ENCODE assay signal across 7 mouse cellular contexts in genomic region chr7:28945416-28946270, GRCm38 (mm10). TPM values are rescaled to one million over a fixed set of nuclear protein-coding genes. Genes with fewer than 3 reads are reported as not detected.
A peak's percentile ranks its signal among the peaks of the same experiment; 100 is the strongest.
DNase-seq lines count a peak whose midpoint lies in the region; ATAC-seq and TF ChIP-seq lines count a peak whose summit lies in the region.

No protein-coding gene starts in this region.

- CTCF ChIA-PET in Patski (lab: Charles Lee) = interaction anchor here (0.8 to 1.0 kb wide), 3 partner anchors 18 to 29 kb away, joined by 3 to 5 read pairs (median 3); no protein-coding TSS in a partner anchor

- 0 out of 2 replicates have a peak overlapping the region, but pooled peaks have one; percentile 23 for H3K9ac ChIP-seq in embryonic facial prominence, embryonic 11.5 days (replicated peaks; ENCODE audit: low read length)
- peak overlapping the region; percentile 30 for H3K9ac ChIP-seq in intestine, embryonic 14.5 days (ENCODE audit: low read length)

- H3K4me1 ChIP-seq in embryonic facial prominence, embryonic 11.5 days (ENCODE audit: control insufficient read depth, insufficient read depth, low read length) = peaks cover 18% of the 10 kb centered on the region
- peaks cover 87% of the 10 kb centered on the region for H3K4me1 ChIP-seq in intestine, embryonic 14.5 days (replicated peaks; ENCODE audit: control insufficient read depth, insufficient read depth, low read length)

- no peaks in the 10 kb centered on the region for H3K27me3 ChIP-seq in Patski
- H3K27me3 ChIP-seq in embryonic facial prominence, embryonic 11.5 days (ENCODE audit: control insufficient read depth, insufficient read depth, low read length) = no peaks in the 10 kb centered on the region
- no peaks in the 10 kb centered on the region for H3K27me3 ChIP-seq in intestine, embryonic 14.5 days (replicated peaks; ENCODE audit: control insufficient read depth, insufficient read depth, low read length)

- POLR2A ChIA-PET in Patski (lab: Charles Lee) = interaction anchor here (0.7 to 2.3 kb wide), 5 partner anchors 8 to 25 kb away, joined by 3 to 6 read pairs (median 3); no protein-coding TSS in a partner anchor

- H3K4me2 ChIP-seq in embryonic facial prominence, embryonic 11.5 days (ENCODE audit: low read depth, low read length) = peak overlapping the region; percentile 14
- peak overlapping the region; percentile 29 for H3K4me2 ChIP-seq in intestine, embryonic 14.5 days (ENCODE audit: low read length)

- in situ Hi-C loops in Patski (cut with MboI; ENCODE audit: low pct_unique_long_range_greater_than_20kb) = no loop called here

- DNase-seq in Patski (ENCODE audit: low read depth, low spot score) = no peak
- peak; percentile 68 for DNase-seq in embryonic facial prominence, embryonic 11.5 days (ENCODE audit: low spot score)
- DNase-seq in intestine, embryonic 14.5 days (ENCODE audit: low spot score) = peak; percentile 62
- DNase-seq in lung, postnatal 10 days = peak; percentile 62
- DNase-seq in cerebellum, postnatal 36 days = no peak
- DNase-seq in thymus, postnatal 4 days = no peak
- DNase-seq in layer of hippocampus, adult 18-20 months (ENCODE audit: low spot score in 2 of 2) = no peak

- ATAC-seq in Patski = peak; percentile 31
- peak; percentile 67 for ATAC-seq in embryonic facial prominence, embryonic 11.5 days (replicated peaks; ENCODE audit: insufficient number of reproducible peaks, low FRiP score, low TSS enrichment, low read depth)
- ATAC-seq in intestine, embryonic 14.5 days (replicated peaks; ENCODE audit: low FRiP score, low TSS enrichment, low read depth) = peak; percentile 47

- TF ChIP-seq CTCF in Patski (IDR thresholded peaks at IDR 0.05) = no peak

- 13% methylated on average over 10 of the region's 10 CpGs for WGBS in embryonic facial prominence, embryonic 11.5 days
- WGBS in intestine, embryonic 14.5 days = 18% methylated on average over 10 of the region's 10 CpGs

- peak overlapping the region; percentile 66 for H3K27ac ChIP-seq in embryonic facial prominence, embryonic 11.5 days (replicated peaks; ENCODE audit: low read depth, low read length)
- H3K27ac ChIP-seq in intestine, embryonic 14.5 days (ENCODE audit: low read depth) = peak overlapping the region; percentile 73

- H3K4me3 ChIP-seq in embryonic facial prominence, embryonic 11.5 days (ENCODE audit: low read depth, low read length) = no peak overlapping the region
- no peak overlapping the region for H3K4me3 ChIP-seq in intestine, embryonic 14.5 days (ENCODE audit: low read depth, low read length)

- H3K9me3 ChIP-seq in embryonic facial prominence, embryonic 11.5 days (replicated peaks; ENCODE audit: control insufficient read depth, low read length) = no peaks in the 10 kb centered on the region
- H3K9me3 ChIP-seq in intestine, embryonic 14.5 days (ENCODE audit: control insufficient read depth, low read length) = no peaks in the 10 kb centered on the region

- H3K36me3 ChIP-seq in embryonic facial prominence, embryonic 11.5 days (replicated peaks; ENCODE audit: control insufficient read depth, insufficient read depth, low read depth, low read length) = no peaks in the 10 kb centered on the region
- H3K36me3 ChIP-seq in intestine, embryonic 14.5 days (ENCODE audit: control insufficient read depth, insufficient read depth, low read length) = 0 out of 2 replicates have a peak, but pooled peaks cover 7% of the 10 kb centered on the region

RNA-seq across cellular contexts. Expression of gene Actn4, which starts 16.5 kb away (rescaled TPM):
- polyA plus RNA-seq in Patski (2021) = 485 TPM
- polyA plus RNA-seq in embryonic facial prominence, embryonic 11.5 days (2014; fragmentation: Nextera tagmentation; extraction: Ambion mirVana) = 190 and 201 TPM in 2 replicates
- polyA plus RNA-seq in intestine, embryonic 14.5 days (2014; fragmentation: Nextera tagmentation; extraction: Ambion mirVana) = 298 and 300 TPM in 2 replicates
- 100 to 1,000 TPM; 127 to 136 TPM for total RNA-seq in layer of hippocampus, adult 18-20 months (2021)

RNA-seq across cellular contexts. Expression of gene Eif3k, which starts 36.0 kb away (rescaled TPM):
- polyA plus RNA-seq in Patski (2021) = 328 TPM
- 439 and 446 TPM in 2 replicates for polyA plus RNA-seq in embryonic facial prominence, embryonic 11.5 days (2014; fragmentation: Nextera tagmentation; extraction: Ambion mirVana)
- 444 and 452 TPM in 2 replicates for polyA plus RNA-seq in intestine, embryonic 14.5 days (2014; fragmentation: Nextera tagmentation; extraction: Ambion mirVana)
- 100 to 1,000 TPM; 201 to 212 TPM for total RNA-seq in layer of hippocampus, adult 18-20 months (2021)

RNA-seq across cellular contexts. Expression of gene Map4k1, which starts 36.2 kb away (rescaled TPM):
- polyA plus RNA-seq in Patski (2021) = 4.7 TPM
- 6.4 and 8.1 TPM in 2 replicates for polyA plus RNA-seq in embryonic facial prominence, embryonic 11.5 days (2014; fragmentation: Nextera tagmentation; extraction: Ambion mirVana)
- 10.0 and 11.6 TPM in 2 replicates for polyA plus RNA-seq in intestine, embryonic 14.5 days (2014; fragmentation: Nextera tagmentation; extraction: Ambion mirVana)
- 1 to 10 TPM in 1 of 2 experiments, under 1 TPM in 1; 0.99 to 1.3 TPM for total RNA-seq in layer of hippocampus, adult 18-20 months (2021)

Comparison
In these comparisons a context has a peak if more than half of its experiments do, and no peak if none do; other contexts are left out.
1. DNase-seq: peak in embryonic facial prominence, embryonic 11.5 days (single experiment), intestine, embryonic 14.5 days (single experiment) and lung, postnatal 10 days (single experiment); none in Patski (single experiment), cerebellum, postnatal 36 days (0 of 2), thymus, postnatal 4 days (single experiment) and layer of hippocampus, adult 18-20 months (0 of 2).
2. Peak in every context shown above with its lines, with median percentiles within 50 percentile points of each other: ATAC-seq.